In the genomic region with DNA sequence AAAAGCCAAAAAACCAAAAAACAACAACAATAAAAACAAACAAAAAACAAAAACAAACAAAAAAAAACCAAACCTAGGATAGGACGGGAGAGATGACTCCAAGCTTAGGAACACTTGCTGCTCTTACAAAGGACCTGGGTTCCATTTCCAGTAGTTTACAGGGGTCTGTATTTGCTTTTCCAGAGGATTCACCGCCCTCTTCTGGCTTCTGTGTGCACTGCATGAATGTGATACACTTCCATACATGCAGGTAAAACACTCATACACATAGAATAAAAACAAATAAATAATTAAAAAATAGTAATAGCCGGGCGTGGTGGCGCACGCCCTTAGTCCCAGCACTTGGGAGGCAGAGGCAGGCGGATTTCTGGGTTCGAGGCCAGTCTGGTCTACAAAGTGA, we compare ENCODE assay signal across 8 mouse cellular contexts. TPM values are rescaled to one million over a fixed set of nuclear protein-coding genes. Genes with fewer than 3 reads are reported as not detected.
DNase-seq lines count a peak whose midpoint lies in the region; ATAC-seq and TF ChIP-seq lines count a peak whose summit lies in the region.

No protein-coding gene starts in this region.

- H3K27ac ChIP-seq in kidney, adult 2 months (ENCODE audit: insufficient read depth, low read depth, low read length), result no peak overlapping the region
- no peak overlapping the region for H3K27ac ChIP-seq in kidney, embryonic 15.5 days
- no peak overlapping the region for H3K27ac ChIP-seq in lung, embryonic 14.5 days (ENCODE audit: low read depth)

- H3K4me3 ChIP-seq in kidney, adult 2 months (ENCODE audit: insufficient read depth, low read depth, low read length), result no peak overlapping the region
- H3K4me3 ChIP-seq in kidney, embryonic 15.5 days (replicated peaks), result no peak overlapping the region
- no peak overlapping the region for H3K4me3 ChIP-seq in lung, embryonic 14.5 days (ENCODE audit: low read depth, low read length)

- H3K4me2 ChIP-seq in kidney, embryonic 15.5 days, result no peak overlapping the region
- no peak overlapping the region for H3K4me2 ChIP-seq in lung, embryonic 14.5 days

- H3K9me3 ChIP-seq in kidney, embryonic 15.5 days (replicated peaks), result no peaks in the 10 kb centered on the region
- no peaks in the 10 kb centered on the region for H3K9me3 ChIP-seq in lung, embryonic 14.5 days (ENCODE audit: low read depth, low read length)

- H3K4me1 ChIP-seq in kidney, adult 2 months (ENCODE audit: control insufficient read depth, insufficient read depth, low read length), result no peaks in the 10 kb centered on the region
- 0 out of 2 replicates have a peak, but pooled peaks cover 4% of the 10 kb centered on the region for H3K4me1 ChIP-seq in kidney, embryonic 15.5 days
- H3K4me1 ChIP-seq in lung, embryonic 14.5 days (ENCODE audit: insufficient read depth), result no peaks in the 10 kb centered on the region

- peak; percentile 36 to 64 for DNase-seq in adrenal gland, adult 18-20 months (ENCODE audit: low spot score in 2 of 2)
- no peak for DNase-seq in adrenal gland, postnatal 4 days (ENCODE audit: low spot score in 2 of 2)
- DNase-seq in kidney, adult 2 months, result peak; percentile 65
- DNase-seq in ES-CJ7 (ENCODE audit: low read depth, low spot score), result peak; percentile 78
- DNase-seq in embryo, embryonic 9.5 days (ENCODE audit: extremely low spot score), result peak; percentile 49
- peak; percentile 78 for DNase-seq in lung, embryonic 14.5 days
- DNase-seq in thymus, postnatal 36 days, result peak; percentile 60 to 61

- H3K36me3 ChIP-seq in kidney, adult 2 months (ENCODE audit: control insufficient read depth, insufficient read depth, low read length), result no peaks in the 10 kb centered on the region
- no peaks in the 10 kb centered on the region for H3K36me3 ChIP-seq in kidney, embryonic 15.5 days
- H3K36me3 ChIP-seq in lung, embryonic 14.5 days (ENCODE audit: insufficient read depth), result no peaks in the 10 kb centered on the region

- 63% methylated on average over 8 of the region's 8 CpGs for WGBS in kidney, adult 2 months
- 64% methylated on average over 8 of the region's 8 CpGs for WGBS in kidney, embryonic 15.5 days
- WGBS in lung, embryonic 14.5 days, result 67% methylated on average over 8 of the region's 8 CpGs

- no peak overlapping the region for H3K9ac ChIP-seq in kidney, embryonic 15.5 days
- H3K9ac ChIP-seq in lung, embryonic 14.5 days, result no peak overlapping the region

- no peak for TF ChIP-seq CTCF in kidney, adult 2 months (conservative IDR thresholded peaks at IDR 0.05; ENCODE audit: insufficient read depth, insufficient read length, low read depth, low read length)
- TF ChIP-seq CTCF in lung, embryonic 14.5 days (IDR thresholded peaks at IDR 0.05; ENCODE audit: low read depth), result peak; percentile 63

- no peak for ATAC-seq in kidney, embryonic 15.5 days (replicated peaks; ENCODE audit: low FRiP score)
- ATAC-seq in lung, embryonic 14.5 days (ENCODE audit: insufficient read depth), result no peak

- no peak for TF ChIP-seq POLR2A in kidney, adult 2 months (IDR thresholded peaks at IDR 0.05; ENCODE audit: low read depth, low read length)

- no peaks in the 10 kb centered on the region for H3K27me3 ChIP-seq in kidney, adult 2 months (replicated peaks; ENCODE audit: control insufficient read depth, insufficient read depth, low read length)
- no peaks in the 10 kb centered on the region for H3K27me3 ChIP-seq in kidney, embryonic 15.5 days
- H3K27me3 ChIP-seq in lung, embryonic 14.5 days (ENCODE audit: insufficient read depth, low read length), result no peaks in the 10 kb centered on the region

RNA-seq across cellular contexts. Expression of gene Rab26, which starts 4.9 kb away (rescaled TPM):
- 1 to 10 TPM; 1.5 to 2.0 TPM for total RNA-seq in adrenal gland, adult 18-20 months (2021)
- total RNA-seq in adrenal gland, postnatal 4 days (2021), result 1 to 10 TPM; 1.1 to 1.9 TPM
- polyA plus RNA-seq in kidney, adult 2 months (2012; rRNA removed), result 0.56 and 0.58 TPM in 2 replicates
- 2.8 TPM in 2 replicates for polyA plus RNA-seq in kidney, embryonic 15.5 days (2015; fragmentation: Nextera tagmentation; extraction: Ambion mirVana)
- 2.8 and 3.1 TPM in 2 replicates for polyA plus RNA-seq in lung, embryonic 14.5 days (2014; fragmentation: Nextera tagmentation; extraction: Ambion mirVana)

RNA-seq across cellular contexts. Expression of gene Pkd1, which starts 10.7 kb away (rescaled TPM):
- total RNA-seq in adrenal gland, adult 18-20 months (2021), result 10 to 100 TPM; 37.9 to 38.2 TPM
- total RNA-seq in adrenal gland, postnatal 4 days (2021), result 10 to 100 TPM; 67.8 to 70.9 TPM
- polyA plus RNA-seq in kidney, adult 2 months (2012; rRNA removed), result 34.6 and 42.9 TPM in 2 replicates
- 21.3 and 21.9 TPM in 2 replicates for polyA plus RNA-seq in kidney, embryonic 15.5 days (2015; fragmentation: Nextera tagmentation; extraction: Ambion mirVana)
- polyA plus RNA-seq in lung, embryonic 14.5 days (2014; fragmentation: Nextera tagmentation; extraction: Ambion mirVana), result 27.6 and 34.0 TPM in 2 replicates

RNA-seq across cellular contexts. Expression of gene Traf7, which starts 11.2 kb away (rescaled TPM):
- 100 to 1,000 TPM; 101 to 105 TPM for total RNA-seq in adrenal gland, adult 18-20 months (2021)
- 100 to 1,000 TPM; 137 to 149 TPM for total RNA-seq in adrenal gland, postnatal 4 days (2021)
- 108 and 124 TPM in 2 replicates for polyA plus RNA-seq in kidney, adult 2 months (2012; rRNA removed)
- 85.8 and 96.1 TPM in 2 replicates for polyA plus RNA-seq in kidney, embryonic 15.5 days (2015; fragmentation: Nextera tagmentation; extraction: Ambion mirVana)
- 103 and 106 TPM in 2 replicates for polyA plus RNA-seq in lung, embryonic 14.5 days (2014; fragmentation: Nextera tagmentation; extraction: Ambion mirVana)

RNA-seq across cellular contexts. Expression of gene Caskin1, which starts 50.5 kb away (rescaled TPM):
- 10 to 100 TPM; 16.0 to 31.5 TPM for total RNA-seq in adrenal gland, adult 18-20 months (2021)
- total RNA-seq in adrenal gland, postnatal 4 days (2021), result 10 to 100 TPM; 62.4 to 65.2 TPM
- 0.52 and 0.80 TPM in 2 replicates for polyA plus RNA-seq in kidney, adult 2 months (2012; rRNA removed)
- polyA plus RNA-seq in kidney, embryonic 15.5 days (2015; fragmentation: Nextera tagmentation; extraction: Ambion mirVana), result 1.8 and 2.3 TPM in 2 replicates
- 0.93 and 1.1 TPM in 2 replicates for polyA plus RNA-seq in lung, embryonic 14.5 days (2014; fragmentation: Nextera tagmentation; extraction: Ambion mirVana)

Comparison
In these comparisons a context has a peak if more than half of its experiments do, and no peak if none do; other contexts are left out.
1. DNase-seq: peak in adrenal gland, adult 18-20 months (2 of 2), kidney, adult 2 months (single experiment), ES-CJ7 (single experiment), embryo, embryonic 9.5 days (single experiment), lung, embryonic 14.5 days (single experiment) and thymus, postnatal 36 days (2 of 2); none in adrenal gland, postnatal 4 days (0 of 2).